Mouse (Mus musculus) mammary gland, adult 2 months (tissue): ENCODE data around the gene Gm17387. TPM values are rescaled to one million over a fixed set of nuclear protein-coding genes. Genes with fewer than 3 reads are reported as not detected.

Experiments used
- polyA plus RNA-seq: library from polyadenylated mRNA; depleted of rRNA; stranded (reverse); fragments of >200 nt; gene quantifications from 2 replicates; pipeline ENCODE4 v1.2.3, GENCODE M21; 2012; ENCODE audit warnings: low replicate concordance; rRNA removed

The Gm17387 gene
- not detected in 2 replicates for polyA plus RNA-seq

GRCm38 (mm10) chr7:141028831-141029230, at the start of gene Gm17387:
Gene Gm17387, plus strand, starts transcription at chr7:141029131.

DNA sequence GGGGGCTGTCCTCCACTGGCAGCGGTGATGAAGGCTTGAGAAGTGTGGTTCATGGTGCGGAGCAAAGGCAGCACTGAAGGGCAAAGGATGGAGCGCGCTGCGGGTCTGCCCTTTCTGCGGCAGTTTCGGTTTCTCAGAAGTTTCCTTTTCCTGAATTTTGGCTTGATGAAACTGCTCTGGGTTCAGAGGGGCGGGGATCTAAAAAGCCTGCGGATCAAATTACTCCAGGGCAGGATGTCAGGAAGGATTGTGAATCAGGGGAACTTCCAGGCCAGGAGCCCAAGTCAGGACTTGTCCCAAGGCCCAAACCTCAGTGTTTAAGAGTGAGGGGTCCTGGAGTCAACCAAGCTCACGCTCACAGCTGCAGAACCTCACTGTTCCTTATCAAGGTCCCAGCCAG, 18.3 kb upstream of the Gm17387 start, which contains the start of gene Ifitm3:
Ifitm3 (minus strand) TSS at position 178 of the 400 bp plus-strand sequence.

GRCm38 (mm10) chr7:141017824-141018223, 11.1 kb upstream of the Gm17387 start, which contains the start of gene Ifitm6:
Gene Ifitm6, minus strand, starts transcription at chr7:141017924.

GRCm38 (mm10) chr7:141060426-141061242, 31.7 kb downstream of the Gm17387 start, which contains the start of gene B4galnt4:
Gene B4galnt4, plus strand, starts transcription at chr7:141061104.

GRCm38 (mm10) chr7:141077841-141078240, 48.9 kb downstream of the Gm17387 start, which contains the start of gene Pkp3:
Gene Pkp3, plus strand, starts transcription at chr7:141078218.

Other genes starting within 250 kb of the Gm17387 start
- 0.12 and 0.17 TPM in 2 replicates for gene Syce1, start 241.3 kb upstream of the Gm17387 start, polyA plus RNA-seq
- 0.02 and 0.07 TPM in 2 replicates for gene Zfp941, start 207.0 kb upstream of the Gm17387 start, polyA plus RNA-seq
- 35.9 and 51.0 TPM in 2 replicates for gene Urah, start 194.1 kb upstream of the Gm17387 start, polyA plus RNA-seq
- gene Scgb1c1, start 183.6 kb upstream of the Gm17387 start, polyA plus RNA-seq, result not detected in 2 replicates
- gene Odf3, start 181.3 kb upstream of the Gm17387 start, polyA plus RNA-seq, result 0.19 and 0.24 TPM in 2 replicates
- not detected in 2 replicates for gene Gm45785, start 172.8 kb upstream of the Gm17387 start, polyA plus RNA-seq
- gene Ric8a, start 172.2 kb upstream of the Gm17387 start, polyA plus RNA-seq, result 125 and 131 TPM in 2 replicates
- 23.2 and 34.0 TPM in 2 replicates for gene Bet1l, start 171.6 kb upstream of the Gm17387 start, polyA plus RNA-seq
- 48.3 and 59.6 TPM in 2 replicates for gene Psmd13, start 147.2 kb upstream of the Gm17387 start, polyA plus RNA-seq
- gene Sirt3, start 146.8 kb upstream of the Gm17387 start, polyA plus RNA-seq, result 29.0 and 45.3 TPM in 2 replicates
- gene Cox8b, start 128.7 kb upstream of the Gm17387 start, polyA plus RNA-seq, result 395 and 928 TPM in 2 replicates
- gene Nlrp6, start 108.2 kb upstream of the Gm17387 start, polyA plus RNA-seq, result 0.30 TPM in 1 of 2 replicates, not detected in the other
- gene Pgghg, start 87.7 kb upstream of the Gm17387 start, polyA plus RNA-seq, result 49.9 and 60.2 TPM in 2 replicates
- gene Ifitm5, start 78.8 kb upstream of the Gm17387 start, polyA plus RNA-seq, result 2.6 and 4.0 TPM in 2 replicates
- not detected in 2 replicates for gene Gm45717, start 73.2 kb upstream of the Gm17387 start, polyA plus RNA-seq
- gene Ifitm2, start 73.1 kb upstream of the Gm17387 start, polyA plus RNA-seq, result 1,072 and 1,260 TPM in 2 replicates
- gene Ifitm1, start 61.9 kb upstream of the Gm17387 start, polyA plus RNA-seq, result 132 and 165 TPM in 2 replicates
- gene Ifitm3, start 18.4 kb upstream of the Gm17387 start, polyA plus RNA-seq, result 410 and 816 TPM in 2 replicates
- 10.7 and 37.4 TPM in 2 replicates for gene Ifitm6, start 11.2 kb upstream of the Gm17387 start, polyA plus RNA-seq
- gene B4galnt4, start 32.0 kb downstream of the Gm17387 start, polyA plus RNA-seq, result 1.0 and 2.5 TPM in 2 replicates
- gene Pkp3, start 49.1 kb downstream of the Gm17387 start, polyA plus RNA-seq, result 30.8 and 48.9 TPM in 2 replicates
- gene Sigirr, start 71.4 kb downstream of the Gm17387 start, polyA plus RNA-seq, result 30.1 and 44.1 TPM in 2 replicates
- gene Ano9, start 88.7 kb downstream of the Gm17387 start, polyA plus RNA-seq, result 5.8 and 21.4 TPM in 2 replicates
- gene Ptdss2, start 93.3 kb downstream of the Gm17387 start, polyA plus RNA-seq, result 33.0 and 42.5 TPM in 2 replicates
- 122 and 142 TPM in 2 replicates for gene Rnh1, start 143.7 kb downstream of the Gm17387 start, polyA plus RNA-seq
- gene Hras, start 164.9 kb downstream of the Gm17387 start, polyA plus RNA-seq, result 52.0 and 63.9 TPM in 2 replicates
- gene Lrrc56, start 165.0 kb downstream of the Gm17387 start, polyA plus RNA-seq, result 7.7 and 9.8 TPM in 2 replicates
- gene Lmntd2, start 184.9 kb downstream of the Gm17387 start, polyA plus RNA-seq, result 4.3 and 5.2 TPM in 2 replicates
- 20.0 and 26.7 TPM in 2 replicates for gene Rassf7, start 186.7 kb downstream of the Gm17387 start, polyA plus RNA-seq
- 14.1 and 24.6 TPM in 2 replicates for gene Phrf1, start 199.7 kb downstream of the Gm17387 start, polyA plus RNA-seq
- 98.3 and 195 TPM in 2 replicates for gene Irf7, start 237.3 kb downstream of the Gm17387 start, polyA plus RNA-seq
- gene Cdhr5, start 247.7 kb downstream of the Gm17387 start, polyA plus RNA-seq, result 0.17 and 0.99 TPM in 2 replicates